Mouse (Mus musculus): ENCODE data around the gene Copg1. TPM values are rescaled to one million over a fixed set of nuclear protein-coding genes. Genes with fewer than 3 reads are reported as not detected.

Copg1 gene
- polyA plus RNA-seq, 1 experiment = 41.4 TPM

DNA sequence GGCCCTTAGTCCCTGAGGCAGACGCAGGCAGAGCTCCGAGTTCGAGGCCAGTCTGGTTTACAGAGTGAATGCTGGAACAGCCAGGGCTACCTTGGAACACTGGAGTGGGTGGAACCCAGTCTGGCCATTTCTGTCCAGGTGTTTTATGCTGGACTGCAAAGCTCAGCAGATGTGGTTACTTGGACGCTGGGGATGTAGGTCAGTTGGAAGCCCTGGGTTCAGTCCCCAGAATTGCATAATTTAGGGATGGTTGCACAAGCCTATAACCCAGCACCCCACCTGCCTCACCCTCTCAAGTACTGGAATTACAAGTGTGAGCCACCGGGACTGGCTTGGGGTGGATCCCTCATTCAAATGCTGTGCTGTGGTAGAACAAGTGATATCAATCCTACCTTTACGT is 21.4 kb upstream of the Copg1 start:
- no peak for TF ChIP-seq CTCF (conservative IDR thresholded peaks at IDR 0.05; ENCODE audit: insufficient read depth, insufficient read length, low read depth, low read length)
- no peak for TF ChIP-seq POLR2A (IDR thresholded peaks at IDR 0.05; ENCODE audit: low read depth, low read length)
- H3K27ac ChIP-seq (ENCODE audit: insufficient read depth, low read depth, low read length) = no peak overlapping the region
- no peaks in the 10 kb centered on the region for H3K27me3 ChIP-seq (replicated peaks; ENCODE audit: control insufficient read depth, insufficient read depth, low read length)
- 89% methylated on average over 6 of the region's 6 CpGs for WGBS
- no peak overlapping the region for H3K4me3 ChIP-seq (ENCODE audit: insufficient read depth, low read depth, low read length)
- no peaks in the 10 kb centered on the region for H3K4me1 ChIP-seq (ENCODE audit: control insufficient read depth, insufficient read depth, low read length)
- no peak for DNase-seq
- H3K36me3 ChIP-seq (ENCODE audit: control insufficient read depth, insufficient read depth, low read length) = no peaks in the 10 kb centered on the region

GRCm38 (mm10) chr6:87867256-87867655 is 20.4 kb upstream of the Copg1 start:
- Histone ChIP-seq H3K4me1 (ENCODE audit: control insufficient read depth, insufficient read depth, low read length) (no peaks in the 10 kb centered on the region), H3K27me3 (replicated peaks; ENCODE audit: control insufficient read depth, insufficient read depth, low read length) (no peaks in the 10 kb centered on the region), H3K27ac (ENCODE audit: insufficient read depth, low read depth, low read length) (no peak overlapping the region), H3K4me3 (ENCODE audit: insufficient read depth, low read depth, low read length) (no peak overlapping the region), H3K36me3 (ENCODE audit: control insufficient read depth, insufficient read depth, low read length) (no peaks in the 10 kb centered on the region)
- WGBS = 60% methylated on average over 2 of the region's 2 CpGs
- no peak for DNase-seq
- TF ChIP-seq POLR2A (IDR thresholded peaks at IDR 0.05; ENCODE audit: low read depth, low read length) (no peak), CTCF (conservative IDR thresholded peaks at IDR 0.05; ENCODE audit: insufficient read depth, insufficient read length, low read depth, low read length) (no peak)

DNA sequence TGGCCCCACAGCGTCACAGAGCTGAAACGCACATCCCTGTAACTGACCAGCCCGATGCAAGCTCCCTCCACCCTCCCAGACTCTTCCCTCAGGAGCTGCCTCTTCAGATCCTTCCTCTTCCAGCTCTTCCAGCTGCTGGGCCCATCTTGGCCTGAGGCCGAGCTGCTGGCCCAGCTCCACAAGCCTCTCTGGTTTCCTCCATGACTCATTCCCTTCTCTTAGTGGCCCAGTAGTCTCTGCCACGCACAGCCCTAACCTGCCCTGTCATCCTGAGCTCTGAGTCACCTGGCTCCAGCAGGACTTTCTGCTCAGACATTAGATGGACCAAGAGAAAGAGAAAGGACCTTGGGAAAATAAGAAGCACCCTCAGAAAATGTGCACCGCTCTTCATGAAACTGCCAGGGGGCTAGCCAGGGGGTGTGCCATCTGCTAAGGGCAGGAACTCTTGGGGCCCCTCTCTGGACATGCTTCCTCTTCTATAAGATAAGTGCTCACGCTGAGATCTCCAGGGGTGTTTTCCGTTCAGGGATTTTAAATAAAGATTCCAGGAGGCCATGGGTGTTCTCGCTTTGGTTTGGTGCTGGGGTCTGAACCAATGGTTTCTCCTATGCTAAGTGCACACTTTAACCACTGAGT is 18.6 kb upstream of the Copg1 start:
- no peak for TF ChIP-seq POLR2A (IDR thresholded peaks at IDR 0.05; ENCODE audit: low read depth, low read length)
- TF ChIP-seq CTCF (conservative IDR thresholded peaks at IDR 0.05; ENCODE audit: insufficient read depth, insufficient read length, low read depth, low read length) = no peak
- DNase-seq = peak; percentile 67
- Histone ChIP-seq H3K36me3 (ENCODE audit: control insufficient read depth, insufficient read depth, low read length) (no peaks in the 10 kb centered on the region), H3K27me3 (replicated peaks; ENCODE audit: control insufficient read depth, insufficient read depth, low read length) (no peaks in the 10 kb centered on the region), H3K4me1 (ENCODE audit: control insufficient read depth, insufficient read depth, low read length) (peaks cover 3% of the 10 kb centered on the region; the same call in 1 of the 2 replicates), H3K4me3 (ENCODE audit: insufficient read depth, low read depth, low read length) (no peak overlapping the region), H3K27ac (ENCODE audit: insufficient read depth, low read depth, low read length) (no peak overlapping the region)
- 68% methylated on average over 9 of the region's 9 CpGs for WGBS

DNA sequence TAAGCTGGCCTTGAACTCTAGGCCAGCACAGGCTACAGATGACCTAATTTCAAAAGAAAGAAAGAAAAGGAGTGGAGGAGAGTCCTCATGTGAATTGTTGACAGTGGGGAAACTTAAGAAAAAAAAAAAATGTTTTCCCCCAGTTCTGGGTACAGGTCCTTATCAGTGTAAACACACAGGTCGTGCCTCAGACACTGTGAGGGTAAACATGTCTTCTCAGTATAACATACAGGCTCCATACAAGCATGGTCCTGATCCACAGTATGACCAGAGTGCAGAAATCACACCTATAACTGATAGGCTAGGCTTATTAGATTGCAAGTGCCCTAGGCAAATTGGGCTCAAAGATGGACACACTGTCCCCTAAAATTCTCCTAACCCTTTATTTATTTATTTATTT is 17.2 kb upstream of the Copg1 start:
- DNase-seq = no peak
- Histone ChIP-seq H3K27me3 (replicated peaks; ENCODE audit: control insufficient read depth, insufficient read depth, low read length) (no peaks in the 10 kb centered on the region), H3K4me3 (ENCODE audit: insufficient read depth, low read depth, low read length) (no peak overlapping the region), H3K27ac (ENCODE audit: insufficient read depth, low read depth, low read length) (no peak overlapping the region), H3K36me3 (ENCODE audit: control insufficient read depth, insufficient read depth, low read length) (no peaks in the 10 kb centered on the region), H3K4me1 (ENCODE audit: control insufficient read depth, insufficient read depth, low read length) (peaks cover 3% of the 10 kb centered on the region; the same call in 1 of the 2 replicates)
- WGBS = 78% methylated on average over 1 of the region's 1 CpGs
- TF ChIP-seq CTCF (conservative IDR thresholded peaks at IDR 0.05; ENCODE audit: insufficient read depth, insufficient read length, low read depth, low read length) (no peak), POLR2A (IDR thresholded peaks at IDR 0.05; ENCODE audit: low read depth, low read length) (no peak)

DNA sequence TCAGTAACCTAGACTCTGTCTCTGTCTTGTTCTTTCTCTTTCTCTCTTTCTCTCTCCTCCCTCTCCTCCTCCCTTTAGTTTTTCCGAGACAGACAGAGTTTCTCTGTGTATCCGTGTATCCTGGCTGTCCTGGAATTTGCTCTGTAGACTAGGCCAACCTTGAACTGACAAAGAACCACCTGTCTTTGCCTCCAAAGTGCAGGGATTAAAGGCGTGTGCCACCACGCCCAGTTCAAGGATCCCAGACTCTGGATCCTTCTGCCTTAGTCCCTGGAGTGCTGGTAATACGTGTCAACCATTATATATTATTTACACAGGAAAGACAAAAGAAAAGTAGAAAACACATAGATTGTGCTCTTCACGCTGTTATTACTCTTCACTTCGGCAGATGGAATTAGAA is 16.4 kb upstream of the Copg1 start:
- Histone ChIP-seq H3K4me1 (ENCODE audit: control insufficient read depth, insufficient read depth, low read length) (peaks cover 9% of the 10 kb centered on the region; the same call in 1 of the 2 replicates), H3K4me3 (ENCODE audit: insufficient read depth, low read depth, low read length) (no peak overlapping the region), H3K27ac (ENCODE audit: insufficient read depth, low read depth, low read length) (no peak overlapping the region), H3K27me3 (replicated peaks; ENCODE audit: control insufficient read depth, insufficient read depth, low read length) (no peaks in the 10 kb centered on the region), H3K36me3 (ENCODE audit: control insufficient read depth, insufficient read depth, low read length) (no peaks in the 10 kb centered on the region)
- WGBS = 87% methylated on average over 7 of the region's 7 CpGs
- TF ChIP-seq CTCF (conservative IDR thresholded peaks at IDR 0.05; ENCODE audit: insufficient read depth, insufficient read length, low read depth, low read length) = no peak
- no peak for DNase-seq

DNA sequence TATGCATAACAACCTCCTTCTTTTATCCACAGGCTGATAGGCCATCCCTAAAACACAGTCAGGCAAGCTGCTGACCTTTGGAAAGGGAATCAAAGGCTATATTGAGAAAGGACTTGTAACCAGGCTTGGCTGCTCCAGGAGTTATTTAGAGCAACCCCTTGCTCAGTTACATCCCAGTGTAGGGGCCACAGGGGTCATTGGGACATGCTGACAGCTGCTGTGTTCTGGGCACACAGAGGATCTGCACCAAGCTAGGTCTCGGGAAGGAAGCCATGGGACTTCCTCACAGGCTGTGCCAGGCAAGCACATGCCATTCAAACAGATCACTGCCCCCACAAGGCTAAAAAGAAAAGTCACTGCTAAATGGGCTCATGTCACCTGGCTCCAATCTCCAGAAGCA is 14.5 kb upstream of the Copg1 start:
- Histone ChIP-seq H3K36me3 (ENCODE audit: control insufficient read depth, insufficient read depth, low read length) (no peaks in the 10 kb centered on the region), H3K4me3 (ENCODE audit: insufficient read depth, low read depth, low read length) (no peak overlapping the region), H3K4me1 (ENCODE audit: control insufficient read depth, insufficient read depth, low read length) (peaks cover 9% of the 10 kb centered on the region; the same call in 1 of the 2 replicates), H3K27me3 (replicated peaks; ENCODE audit: control insufficient read depth, insufficient read depth, low read length) (no peaks in the 10 kb centered on the region), H3K27ac (ENCODE audit: insufficient read depth, low read depth, low read length) (no peak overlapping the region)
- no peak for TF ChIP-seq POLR2A (IDR thresholded peaks at IDR 0.05; ENCODE audit: low read depth, low read length)
- no peak for TF ChIP-seq CTCF (conservative IDR thresholded peaks at IDR 0.05; ENCODE audit: insufficient read depth, insufficient read length, low read depth, low read length)
- WGBS = 36% methylated on average over 1 of the region's 1 CpGs
- peak; percentile 65 for DNase-seq

DNA sequence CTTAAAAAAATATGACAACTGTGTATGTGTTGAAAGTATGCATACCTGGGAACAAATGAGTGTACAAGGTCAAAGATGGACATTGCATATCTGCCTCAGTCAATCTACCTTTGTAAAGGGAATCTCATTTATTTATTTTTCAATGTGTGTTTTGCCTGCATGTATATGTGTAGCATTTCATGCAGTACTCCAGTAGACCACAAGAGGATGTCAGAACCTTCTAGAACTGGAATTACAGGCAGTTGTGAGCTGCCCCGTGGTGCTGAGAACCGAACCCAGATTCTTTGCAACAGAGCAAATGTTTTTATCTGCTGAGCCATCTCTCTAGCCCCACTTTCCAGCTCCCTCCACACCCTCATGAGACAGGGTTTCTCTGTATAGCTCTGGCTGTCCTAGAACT is 13.7 kb upstream of the Copg1 start:
- Histone ChIP-seq H3K4me3 (ENCODE audit: insufficient read depth, low read depth, low read length) (no peak overlapping the region), H3K27ac (ENCODE audit: insufficient read depth, low read depth, low read length) (no peak overlapping the region), H3K36me3 (ENCODE audit: control insufficient read depth, insufficient read depth, low read length) (no peaks in the 10 kb centered on the region), H3K27me3 (replicated peaks; ENCODE audit: control insufficient read depth, insufficient read depth, low read length) (no peaks in the 10 kb centered on the region), H3K4me1 (ENCODE audit: control insufficient read depth, insufficient read depth, low read length) (peaks cover 9% of the 10 kb centered on the region; the same call in 1 of the 2 replicates)
- no peak for DNase-seq
- TF ChIP-seq CTCF (conservative IDR thresholded peaks at IDR 0.05; ENCODE audit: insufficient read depth, insufficient read length, low read depth, low read length) = no peak
- TF ChIP-seq POLR2A (IDR thresholded peaks at IDR 0.05; ENCODE audit: low read depth, low read length) = no peak
- 94% methylated on average over 2 of the region's 2 CpGs for WGBS

Data from kidney, adult 2 months (tissue).